Mouse (Mus musculus): ENCODE data around the gene Wars2. TPM values are rescaled to one million over a fixed set of nuclear protein-coding genes. Genes with fewer than 3 reads are reported as not detected.

The Wars2 gene
- 4.0 TPM for polyA plus RNA-seq (2012; fragmentation: generic; extraction: Trizol)

GRCm38 (mm10) chr3:99140940-99141854 lies at the start of gene Wars2:
TSS of gene Wars2 (plus strand) at chr3:99141068.
- H3ac ChIP-seq (ENCODE audit: control insufficient read depth, insufficient read length) = peak within 1 kb of the TSS; percentile 30
- peak within 1 kb of the TSS; percentile 92 for H3K4me2 ChIP-seq (ENCODE audit: low read depth)
- peaks cover 13% of the 10 kb centered on the region for H3K79me2 ChIP-seq (ENCODE audit: control insufficient read depth, insufficient read depth)

GRCm38 (mm10) chr3:99096816-99097215 lies 44.1 kb upstream of the Wars2 start:
- Histone ChIP-seq H3K27me3 (ENCODE audit: control insufficient read depth, insufficient read depth, insufficient read length) (no peaks in the 10 kb centered on the region), H3K4me2 (ENCODE audit: low read depth) (no peak overlapping the region), H3K36me3 (ENCODE audit: control insufficient read depth, insufficient read depth) (no peaks in the 10 kb centered on the region), H3K79me2 (ENCODE audit: control insufficient read depth, insufficient read depth) (no peaks in the 10 kb centered on the region), H3K4me3 (no peak overlapping the region), H3ac (ENCODE audit: control insufficient read depth, insufficient read length) (no peak overlapping the region)
- TF ChIP-seq SRF (IDR thresholded peaks at IDR 0.05; ENCODE audit: control insufficient read depth, insufficient read length, low read depth) (no peak), CEBPB (IDR thresholded peaks at IDR 0.05; ENCODE audit: insufficient read depth, poor library complexity, severe bottlenecking) (no peak), REST (IDR thresholded peaks at IDR 0.05; ENCODE audit: insufficient read depth, insufficient read length) (no peak), MAX (IDR thresholded peaks at IDR 0.05; ENCODE audit: low read depth) (no peak), TCF12 (IDR thresholded peaks at IDR 0.05; ENCODE audit: insufficient read depth, poor library complexity, severe bottlenecking) (no peak), POLR2A (IDR thresholded peaks at IDR 0.05; ENCODE audit: insufficient read length, low read depth) (no peak), USF1 (IDR thresholded peaks at IDR 0.05; ENCODE audit: low read depth) (no peak), POLR2AphosphoS2 (IDR thresholded peaks at IDR 0.05; ENCODE audit: insufficient read length, low read depth) (no peak), E2F4 (IDR thresholded peaks at IDR 0.05; ENCODE audit: insufficient read depth) (no peak), MYOD1 (IDR thresholded peaks at IDR 0.05; ENCODE audit: control insufficient read depth in 1 of 3, insufficient read length in 2 of 3, low read depth in 2 of 3) (no peak), MYOG (IDR thresholded peaks at IDR 0.05; ENCODE audit: control insufficient read depth in 1 of 3, insufficient read depth in 1 of 3, insufficient read length in 2 of 3, low read depth in 2 of 3) (no peak), TCF3 (IDR thresholded peaks at IDR 0.05; ENCODE audit: insufficient read length, low read depth) (no peak)

More at GRCm38 (mm10) chr3:99140940-99141854, at the start of gene Wars2:
- Histone ChIP-seq H3K4me3 (peak within 1 kb of the TSS; percentile 59), H3K36me3 (ENCODE audit: control insufficient read depth, insufficient read depth) (no peaks in the 10 kb centered on the region), H3K27me3 (ENCODE audit: control insufficient read depth, insufficient read depth, insufficient read length) (no peaks in the 10 kb centered on the region)
- TF ChIP-seq POLR2AphosphoS2 (IDR thresholded peaks at IDR 0.05; ENCODE audit: insufficient read length, low read depth) (peak; percentile 62), MYOD1 (IDR thresholded peaks at IDR 0.05; ENCODE audit: control insufficient read depth in 1 of 3, insufficient read length in 2 of 3, low read depth in 2 of 3) (no peak), E2F4 (IDR thresholded peaks at IDR 0.05; ENCODE audit: insufficient read depth) (no peak), TCF12 (IDR thresholded peaks at IDR 0.05; ENCODE audit: insufficient read depth, poor library complexity, severe bottlenecking) (no peak), SRF (IDR thresholded peaks at IDR 0.05; ENCODE audit: control insufficient read depth, insufficient read length, low read depth) (no peak), TCF3 (IDR thresholded peaks at IDR 0.05; ENCODE audit: insufficient read length, low read depth) (no peak), MYOG (IDR thresholded peaks at IDR 0.05; ENCODE audit: control insufficient read depth in 1 of 3, insufficient read depth in 1 of 3, insufficient read length in 2 of 3, low read depth in 2 of 3) (peak in 1 of 3 experiments; percentile 28), CEBPB (IDR thresholded peaks at IDR 0.05; ENCODE audit: insufficient read depth, poor library complexity, severe bottlenecking) (no peak), USF1 (IDR thresholded peaks at IDR 0.05; ENCODE audit: low read depth) (peak; percentile 83), POLR2A (IDR thresholded peaks at IDR 0.05; ENCODE audit: insufficient read length, low read depth) (peak; percentile 59), MAX (IDR thresholded peaks at IDR 0.05; ENCODE audit: low read depth) (peak; percentile 89), REST (IDR thresholded peaks at IDR 0.05; ENCODE audit: insufficient read depth, insufficient read length) (peak; percentile 40)

- H3K36me3 ChIP-seq (ENCODE audit: control insufficient read depth, insufficient read depth) = no peaks in the 10 kb centered on the region
- H3K27me3 ChIP-seq (ENCODE audit: control insufficient read depth, insufficient read depth, insufficient read length) = no peaks in the 10 kb centered on the region
- H3K79me2 ChIP-seq (ENCODE audit: control insufficient read depth, insufficient read depth) = no peaks in the 10 kb centered on the region
- TF ChIP-seq TCF12 (IDR thresholded peaks at IDR 0.05; ENCODE audit: insufficient read depth, poor library complexity, severe bottlenecking) = no peak
- TF ChIP-seq E2F4 (IDR thresholded peaks at IDR 0.05; ENCODE audit: insufficient read depth) = no peak
- TF ChIP-seq MYOG (IDR thresholded peaks at IDR 0.05; ENCODE audit: control insufficient read depth in 1 of 3, insufficient read depth in 1 of 3, insufficient read length in 2 of 3, low read depth in 2 of 3) = no peak
- TF ChIP-seq USF1 (IDR thresholded peaks at IDR 0.05; ENCODE audit: low read depth) = no peak
- TF ChIP-seq SRF (IDR thresholded peaks at IDR 0.05; ENCODE audit: control insufficient read depth, insufficient read length, low read depth) = no peak
- H3K4me2 ChIP-seq (ENCODE audit: low read depth) = no peak overlapping the region
- H3ac ChIP-seq (ENCODE audit: control insufficient read depth, insufficient read length) = no peak overlapping the region
- H3K4me3 ChIP-seq = no peak overlapping the region
Observed at GRCm38 (mm10) chr3:99110353-99111213, 30.3 kb upstream of the Wars2 start.

GRCm38 (mm10) chr3:99111214-99111608 lies 29.7 kb upstream of the Wars2 start:
- H3ac ChIP-seq (ENCODE audit: control insufficient read depth, insufficient read length) = no peak overlapping the region
- H3K79me2 ChIP-seq (ENCODE audit: control insufficient read depth, insufficient read depth) = no peaks in the 10 kb centered on the region
- H3K27me3 ChIP-seq (ENCODE audit: control insufficient read depth, insufficient read depth, insufficient read length) = no peaks in the 10 kb centered on the region
- no peak for TF ChIP-seq SRF (IDR thresholded peaks at IDR 0.05; ENCODE audit: control insufficient read depth, insufficient read length, low read depth)
- no peak for TF ChIP-seq USF1 (IDR thresholded peaks at IDR 0.05; ENCODE audit: low read depth)
- no peak for TF ChIP-seq TCF3 (IDR thresholded peaks at IDR 0.05; ENCODE audit: insufficient read length, low read depth)
- no peak for TF ChIP-seq REST (IDR thresholded peaks at IDR 0.05; ENCODE audit: insufficient read depth, insufficient read length)
- TF ChIP-seq POLR2AphosphoS2 (IDR thresholded peaks at IDR 0.05; ENCODE audit: insufficient read length, low read depth) = no peak
- no peak for TF ChIP-seq TCF12 (IDR thresholded peaks at IDR 0.05; ENCODE audit: insufficient read depth, poor library complexity, severe bottlenecking)
- TF ChIP-seq MAX (IDR thresholded peaks at IDR 0.05; ENCODE audit: low read depth) = no peak
- no peak for TF ChIP-seq MYOD1 (IDR thresholded peaks at IDR 0.05; ENCODE audit: control insufficient read depth in 1 of 3, insufficient read length in 2 of 3, low read depth in 2 of 3)
- no peak for TF ChIP-seq MYOG (IDR thresholded peaks at IDR 0.05; ENCODE audit: control insufficient read depth in 1 of 3, insufficient read depth in 1 of 3, insufficient read length in 2 of 3, low read depth in 2 of 3)
- TF ChIP-seq POLR2A (IDR thresholded peaks at IDR 0.05; ENCODE audit: insufficient read length, low read depth) = no peak
- TF ChIP-seq E2F4 (IDR thresholded peaks at IDR 0.05; ENCODE audit: insufficient read depth) = no peak
- TF ChIP-seq CEBPB (IDR thresholded peaks at IDR 0.05; ENCODE audit: insufficient read depth, poor library complexity, severe bottlenecking) = no peak
- no peak overlapping the region for H3K4me2 ChIP-seq (ENCODE audit: low read depth)
- H3K36me3 ChIP-seq (ENCODE audit: control insufficient read depth, insufficient read depth) = no peaks in the 10 kb centered on the region
- H3K4me3 ChIP-seq = no peak overlapping the region

Measured in myocyte (in vitro differentiated cells).